Mouse (Mus musculus) embryonic fibroblast, embryonic 13.5 days (primary cell): Measurements from ENCODE around the gene Tcam1.

ENCODE experiments used
- CTCF ChIP-seq: IDR thresholded peaks from 2 replicates; pipeline ENCODE4 v1.5.1; 2011; ENCODE audit warnings: mild to moderate bottlenecking, control low read depth, low read length, moderate library complexity, borderline replicate concordance; ENCODE audit not compliant: insufficient read depth
- POLR2A ChIP-seq: IDR thresholded peaks from 2 replicates; pipeline ENCODE4 v1.6.1; 2011; ENCODE audit warnings: low read depth, mild to moderate bottlenecking, control low read depth, low read length, moderate library complexity

DNA sequence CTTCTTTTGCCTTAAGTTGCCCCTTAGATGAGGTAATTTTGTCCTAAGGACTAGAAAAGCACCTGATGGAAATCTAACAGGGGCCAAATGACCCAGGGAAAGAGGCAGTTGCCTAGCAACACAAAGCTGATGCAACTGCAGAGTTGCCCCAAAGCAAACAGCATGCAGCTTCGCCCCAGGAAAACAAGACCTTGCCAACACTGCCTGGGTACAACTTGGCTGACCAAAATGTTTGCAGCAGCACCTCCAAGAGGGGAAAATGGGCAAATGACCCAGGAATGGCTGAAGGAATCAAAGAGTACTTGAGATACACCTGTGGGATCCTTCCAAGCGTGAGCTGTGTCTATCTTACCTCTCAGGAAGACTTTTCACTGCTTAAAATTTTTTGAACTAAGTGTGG is 15.4 kb downstream of the Tcam1 start:
- TF ChIP-seq POLR2A (no peak), CTCF (no peak)
